Mouse (Mus musculus): ENCODE results near the gene Actr1a. TPM values are rescaled to one million over a fixed set of nuclear protein-coding genes. Genes with fewer than 3 reads are reported as not detected.

The Actr1a gene
- polyA plus RNA-seq (2015; fragmentation: Nextera tagmentation; extraction: Ambion mirVana), result 292 and 297 TPM in 2 replicates

GRCm38 (mm10) chr19:46395109-46396009 is at the start of gene Actr1a:
Gene Actr1a (minus strand): TSS chr19:46395748.
- peak within 1 kb of the TSS; percentile 99 for H3K4me2 ChIP-seq
- H3K27me3 ChIP-seq, result no peaks in the 10 kb centered on the region
- H3K36me3 ChIP-seq, result 0 out of 2 replicates have a peak, but pooled peaks cover 7% of the 10 kb centered on the region
- H3K9me3 ChIP-seq, result no peaks in the 10 kb centered on the region
- H3K4me3 ChIP-seq, result peak within 1 kb of the TSS; percentile 90
- H3K27ac ChIP-seq (replicated peaks), result peak within 1 kb of the TSS; percentile 83
- H3K9ac ChIP-seq, result peak within 1 kb of the TSS; percentile 83
- WGBS, result under 1% methylated on average over 51 of the region's 51 CpGs
- H3K4me1 ChIP-seq (replicated peaks), result peaks cover 52% of the 10 kb centered on the region
- peak; percentile 96 for ATAC-seq (ENCODE audit: low read depth)

- Histone ChIP-seq H3K36me3 (no peaks in the 10 kb centered on the region), H3K4me2 (no peak overlapping the region), H3K9me3 (no peaks in the 10 kb centered on the region), H3K4me1 (replicated peaks) (peaks cover 71% of the 10 kb centered on the region), H3K27me3 (no peaks in the 10 kb centered on the region), H3K27ac (replicated peaks) (peak overlapping the region; percentile 68), H3K9ac (no peak overlapping the region), H3K4me3 (no peak overlapping the region)
- 4% methylated on average over 6 of the region's 6 CpGs for WGBS
- ATAC-seq (ENCODE audit: low read depth), result peak; percentile 70
Measured at GRCm38 (mm10) chr19:46444209-46444608, 48.7 kb upstream of the Actr1a start.

GRCm38 (mm10) chr19:46443509-46443908 is 48.0 kb upstream of the Actr1a start:
- Histone ChIP-seq H3K9me3 (no peaks in the 10 kb centered on the region), H3K4me2 (no peak overlapping the region), H3K9ac (0 out of 2 replicates have a peak overlapping the region, but pooled peaks have one; percentile 27), H3K4me3 (no peak overlapping the region), H3K27me3 (no peaks in the 10 kb centered on the region), H3K27ac (replicated peaks) (peak overlapping the region; percentile 68), H3K4me1 (replicated peaks) (peaks cover 64% of the 10 kb centered on the region), H3K36me3 (no peaks in the 10 kb centered on the region)
- ATAC-seq (ENCODE audit: low read depth), result no peak
- WGBS, result 6% methylated on average over 6 of the region's 6 CpGs

GRCm38 (mm10) chr19:46435492-46435891 is 39.9 kb upstream of the Actr1a start:
- peak; percentile 24; the same call in 1 of the 2 replicates for ATAC-seq (ENCODE audit: low read depth)
- Histone ChIP-seq H3K27me3 (no peaks in the 10 kb centered on the region), H3K9me3 (no peaks in the 10 kb centered on the region), H3K9ac (0 out of 2 replicates have a peak overlapping the region, but pooled peaks have one; percentile 22), H3K27ac (replicated peaks) (no peak overlapping the region; the same call in 1 of the 2 replicates), H3K4me3 (no peak overlapping the region), H3K4me1 (replicated peaks) (peaks cover 44% of the 10 kb centered on the region), H3K4me2 (no peak overlapping the region), H3K36me3 (no peaks in the 10 kb centered on the region)
- WGBS, result 3% methylated on average over 7 of the region's 7 CpGs

- Histone ChIP-seq H3K4me1 (replicated peaks) (peaks cover 42% of the 10 kb centered on the region), H3K4me2 (no peak overlapping the region), H3K9ac (peak overlapping the region; percentile 26; the same call in 1 of the 2 replicates), H3K27ac (replicated peaks) (no peak overlapping the region), H3K36me3 (no peaks in the 10 kb centered on the region), H3K4me3 (no peak overlapping the region), H3K9me3 (no peaks in the 10 kb centered on the region), H3K27me3 (no peaks in the 10 kb centered on the region)
- ATAC-seq (ENCODE audit: low read depth), result no peak
- WGBS, result 61% methylated on average over 9 of the region's 9 CpGs
Measured at GRCm38 (mm10) chr19:46434591-46434990, 39.0 kb upstream of the Actr1a start.

- no peaks in the 10 kb centered on the region for H3K27me3 ChIP-seq
- H3K9me3 ChIP-seq, result no peaks in the 10 kb centered on the region
- no peak overlapping the region for H3K4me3 ChIP-seq
- H3K36me3 ChIP-seq, result no peaks in the 10 kb centered on the region
- no peak for ATAC-seq (ENCODE audit: low read depth)
- 0 out of 2 replicates have a peak overlapping the region, but pooled peaks have one; percentile 26 for H3K9ac ChIP-seq
- 64% methylated on average over 9 of the region's 9 CpGs for WGBS
- H3K27ac ChIP-seq (replicated peaks), result no peak overlapping the region
- H3K4me1 ChIP-seq (replicated peaks), result peaks cover 42% of the 10 kb centered on the region
- no peak overlapping the region for H3K4me2 ChIP-seq
Measured at GRCm38 (mm10) chr19:46434148-46434547, 38.6 kb upstream of the Actr1a start.

GRCm38 (mm10) chr19:46433712-46434111 is 38.2 kb upstream of the Actr1a start:
- H3K9ac ChIP-seq, result 0 out of 2 replicates have a peak overlapping the region, but pooled peaks have one; percentile 17

GRCm38 (mm10) chr19:46429250-46429649 is 33.7 kb upstream of the Actr1a start:
- Histone ChIP-seq H3K4me2 (no peak overlapping the region), H3K4me3 (no peak overlapping the region), H3K27me3 (no peaks in the 10 kb centered on the region), H3K4me1 (replicated peaks) (peaks cover 10% of the 10 kb centered on the region), H3K27ac (replicated peaks) (no peak overlapping the region), H3K9me3 (no peaks in the 10 kb centered on the region), H3K36me3 (0 out of 2 replicates have a peak, but pooled peaks cover 4% of the 10 kb centered on the region), H3K9ac (no peak overlapping the region)
- no peak for ATAC-seq (ENCODE audit: low read depth)

More at GRCm38 (mm10) chr19:46433712-46434111, 38.2 kb upstream of the Actr1a start:
- no peaks in the 10 kb centered on the region for H3K36me3 ChIP-seq
- H3K4me3 ChIP-seq, result no peak overlapping the region
- no peaks in the 10 kb centered on the region for H3K9me3 ChIP-seq
- H3K4me1 ChIP-seq (replicated peaks), result peaks cover 42% of the 10 kb centered on the region
- no peak overlapping the region for H3K4me2 ChIP-seq
- no peaks in the 10 kb centered on the region for H3K27me3 ChIP-seq
- 60% methylated on average over 7 of the region's 7 CpGs for WGBS
- peak overlapping the region; percentile 49; the same call in 1 of the 2 replicates for H3K27ac ChIP-seq (replicated peaks)
- ATAC-seq (ENCODE audit: low read depth), result no peak

- Histone ChIP-seq H3K9ac (no peak overlapping the region), H3K4me2 (no peak overlapping the region), H3K4me3 (no peak overlapping the region), H3K4me1 (replicated peaks) (peaks cover 27% of the 10 kb centered on the region), H3K27ac (replicated peaks) (peak overlapping the region; percentile 25; the same call in 1 of the 2 replicates), H3K27me3 (no peaks in the 10 kb centered on the region), H3K9me3 (no peaks in the 10 kb centered on the region), H3K36me3 (0 out of 2 replicates have a peak, but pooled peaks cover 4% of the 10 kb centered on the region)
- 62% methylated on average over 12 of the region's 12 CpGs for WGBS
- ATAC-seq (ENCODE audit: low read depth), result no peak
Measured at GRCm38 (mm10) chr19:46426488-46426887, 30.9 kb upstream of the Actr1a start.

GRCm38 (mm10) chr19:46425266-46425665 is 29.7 kb upstream of the Actr1a start:
- Histone ChIP-seq H3K4me1 (replicated peaks) (peaks cover 37% of the 10 kb centered on the region), H3K4me2 (no peak overlapping the region)
- ATAC-seq (ENCODE audit: low read depth), result no peak

GRCm38 (mm10) chr19:46422384-46423338 is 27.1 kb upstream of the Actr1a start:
- H3K36me3 ChIP-seq, result no peaks in the 10 kb centered on the region
- H3K9ac ChIP-seq, result 0 out of 2 replicates have a peak overlapping the region, but pooled peaks have one; percentile 13
- no peaks in the 10 kb centered on the region for H3K9me3 ChIP-seq
- no peak overlapping the region for H3K4me2 ChIP-seq
- H3K4me1 ChIP-seq (replicated peaks), result peaks cover 49% of the 10 kb centered on the region
- H3K4me3 ChIP-seq, result no peak overlapping the region
- 37% methylated on average over 11 of the region's 11 CpGs for WGBS
- peak overlapping the region; percentile 75 for H3K27ac ChIP-seq (replicated peaks)
- no peaks in the 10 kb centered on the region for H3K27me3 ChIP-seq
- peak; percentile 84 for ATAC-seq (ENCODE audit: low read depth)

More at GRCm38 (mm10) chr19:46425266-46425665, 29.7 kb upstream of the Actr1a start:
- WGBS, result 87% methylated on average over 8 of the region's 8 CpGs
- Histone ChIP-seq H3K27me3 (no peaks in the 10 kb centered on the region), H3K9me3 (no peaks in the 10 kb centered on the region), H3K27ac (replicated peaks) (no peak overlapping the region), H3K36me3 (0 out of 2 replicates have a peak, but pooled peaks cover 4% of the 10 kb centered on the region), H3K9ac (no peak overlapping the region), H3K4me3 (no peak overlapping the region)

All from neural tube, embryonic 13.5 days (tissue).